Mouse (Mus musculus): ENCODE measurements around the gene Tle2. TPM values are rescaled to one million over a fixed set of nuclear protein-coding genes. Genes with fewer than 3 reads are reported as not detected.
A peak's percentile ranks its signal among the peaks of the same experiment; 100 is the strongest.

Gene Tle2
- polyA plus RNA-seq, 2 experiments from 2014 or later = 0.78 to 1.5 TPM

- ATAC-seq = no peak
Observed at GRCm38 (mm10) chr10:81553807-81554755, 20.3 kb upstream of the Tle2 start.

GRCm38 (mm10) chr10:81556282-81556681 is 18.1 kb upstream of the Tle2 start:
- no peak for ATAC-seq

- ATAC-seq = no peak
Observed at GRCm38 (mm10) chr10:81557491-81557890, 16.9 kb upstream of the Tle2 start.

GRCm38 (mm10) chr10:81559163-81559626 is 15.2 kb upstream of the Tle2 start, which contains the start of gene Aes:
TSS of gene Aes (plus strand) at chr10:81559488.
- peak; percentile 28 for ATAC-seq

GRCm38 (mm10) chr10:81559627-81560539 is 14.5 kb upstream of the Tle2 start:
- ATAC-seq = peak; percentile 41

- peak; percentile 88 for ATAC-seq
Observed at GRCm38 (mm10) chr10:81560719-81561459, 13.5 kb upstream of the Tle2 start.

GRCm38 (mm10) chr10:81562411-81562810 is 11.9 kb upstream of the Tle2 start:
- no peak for ATAC-seq

GRCm38 (mm10) chr10:81563481-81563880 is 10.9 kb upstream of the Tle2 start:
- no peak for ATAC-seq

- no peak for ATAC-seq
Observed at GRCm38 (mm10) chr10:81564216-81564615, 10.1 kb upstream of the Tle2 start.

- no peak for ATAC-seq
Observed at GRCm38 (mm10) chr10:81564734-81565133, 9.6 kb upstream of the Tle2 start.

GRCm38 (mm10) chr10:81565257-81566228 is 8.8 kb upstream of the Tle2 start:
- no peak for ATAC-seq

- no peak for ATAC-seq
Observed at GRCm38 (mm10) chr10:81568381-81569191, 5.8 kb upstream of the Tle2 start.

GRCm38 (mm10) chr10:81569507-81570237 is 4.7 kb upstream of the Tle2 start:
- ATAC-seq = no peak

GRCm38 (mm10) chr10:81570238-81570800 is 4.0 kb upstream of the Tle2 start:
- ATAC-seq = no peak

- peak; percentile 54 for ATAC-seq
Observed at GRCm38 (mm10) chr10:81570831-81571500, 3.4 kb upstream of the Tle2 start.

- ATAC-seq = peak; percentile 82
Observed at GRCm38 (mm10) chr10:81571501-81571876, 2.9 kb upstream of the Tle2 start.

GRCm38 (mm10) chr10:81572133-81572671 is 2.2 kb upstream of the Tle2 start:
- no peak for ATAC-seq

- ATAC-seq = no peak
Observed at GRCm38 (mm10) chr10:81572975-81573374, 1.4 kb upstream of the Tle2 start.

Data from activated CD4-positive, CD25-positive, alpha-beta regulatory T cell, adult 4 months (primary cell).